Mouse (Mus musculus): ENCODE results near the gene Olfr1042.
"Not testable (repeated sequence)": the region's sequence is repeated elsewhere in the genome, so short reads cannot be mapped to it uniquely, and the experiment has no call there.

Gene Olfr1042

DNA sequence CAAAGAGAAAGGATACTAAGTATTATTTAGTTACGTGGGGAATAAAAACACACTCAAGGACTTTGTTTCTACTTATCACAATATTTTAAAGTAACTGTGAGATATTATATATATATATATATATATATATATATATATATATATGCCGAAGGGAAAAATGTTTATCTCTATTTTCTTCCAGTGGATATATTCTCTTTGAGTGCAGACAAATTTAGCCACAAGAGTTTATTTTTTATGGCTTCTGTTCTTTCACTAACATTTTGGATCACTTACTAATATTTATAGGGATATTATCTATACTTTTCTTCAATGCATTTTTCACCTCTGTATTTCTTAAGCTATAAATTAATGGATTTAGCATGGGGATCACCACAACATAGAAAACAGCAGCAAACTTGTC is at the start of gene Olfr1042:
Gene Olfr1042, minus strand, starts transcription at position 101 of the 400 bp plus-strand sequence.
- DNase-seq (ENCODE audit: low spot score), result no peak

DNA sequence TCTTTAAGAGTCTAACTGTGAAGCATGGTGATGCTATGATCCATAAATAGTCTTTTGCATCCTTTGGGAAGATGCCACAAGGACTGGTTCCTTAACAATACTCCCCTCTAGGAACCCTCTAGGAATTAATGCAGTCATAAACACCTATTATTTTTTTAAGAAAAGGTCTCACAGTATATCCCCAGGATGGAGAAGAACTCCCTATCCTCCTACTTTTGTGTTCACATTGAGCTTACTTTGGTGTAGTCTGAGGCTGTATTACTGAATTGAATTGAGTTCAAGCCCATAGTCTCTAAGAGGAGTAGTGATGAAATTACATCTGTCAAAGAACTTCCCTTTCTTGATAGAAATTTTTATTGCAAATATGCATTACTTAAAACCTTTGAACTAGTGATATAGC is 41.3 kb upstream of the Olfr1042 start, which contains the start of gene Olfr1045:
Gene Olfr1045, minus strand, starts transcription at position 101 of the 400 bp plus-strand sequence.
- DNase-seq (ENCODE audit: low spot score), result no peak

DNA sequence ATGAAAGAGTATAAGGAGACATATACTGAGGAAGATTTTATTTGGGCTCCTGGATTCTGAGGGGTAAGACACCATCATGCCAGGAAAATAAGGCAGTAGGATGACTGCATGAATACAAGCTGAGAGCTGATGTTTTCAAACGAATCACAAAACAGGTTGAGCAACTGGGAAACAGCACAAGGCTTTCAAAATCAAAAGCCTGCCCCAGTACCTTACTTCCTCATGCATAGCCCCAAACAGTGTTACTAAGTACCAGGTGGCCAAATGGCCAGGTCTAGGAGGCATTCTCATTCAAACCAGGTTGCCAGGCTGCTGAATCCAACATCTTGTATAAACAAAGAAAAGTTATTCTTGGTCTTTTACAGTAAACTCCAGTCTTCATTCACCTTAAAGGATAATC is 34.2 kb upstream of the Olfr1042 start:
- no peak for DNase-seq (ENCODE audit: low spot score)

DNA sequence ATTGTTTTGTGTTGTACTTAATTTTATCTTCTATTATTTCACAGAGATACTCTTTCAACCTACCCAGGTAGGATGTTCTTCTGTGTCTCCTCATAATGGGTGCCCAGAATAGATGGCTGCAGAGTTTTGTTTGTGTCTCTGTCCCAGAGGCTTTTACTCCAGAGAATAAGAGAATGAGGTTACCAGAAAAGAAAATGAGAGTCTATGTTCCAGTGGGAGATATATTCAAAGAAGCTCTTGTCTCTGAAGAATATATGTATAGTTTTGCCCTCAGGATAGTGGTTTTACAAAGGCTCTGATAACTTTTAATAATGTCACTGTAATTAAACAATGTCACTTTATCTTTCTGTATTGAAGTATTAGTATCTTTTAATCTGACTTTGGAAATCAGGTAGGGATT is 23.9 kb upstream of the Olfr1042 start, which contains the start of gene Olfr52:
Gene Olfr52, minus strand, starts transcription at position 101 of the 400 bp plus-strand sequence.
- no peak for DNase-seq (ENCODE audit: low spot score)

DNA sequence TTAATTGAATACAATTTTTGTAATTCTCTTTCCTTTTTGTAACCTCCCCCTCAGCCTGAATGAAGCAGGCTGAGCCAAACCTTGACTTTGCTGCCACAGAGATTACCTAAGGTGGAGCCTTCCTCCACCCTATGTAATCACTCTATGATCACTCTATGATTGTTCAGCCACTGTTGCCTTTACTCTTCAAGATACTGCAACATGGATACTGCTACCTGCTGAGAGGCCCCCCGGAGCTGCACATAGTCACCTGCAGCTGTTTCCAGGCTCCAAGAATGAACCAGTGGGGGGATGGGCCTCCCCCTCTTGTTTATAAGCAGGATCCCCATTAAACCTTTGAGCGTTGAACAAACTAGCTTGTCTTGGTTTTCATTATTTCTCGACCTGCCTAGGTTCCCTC is 18.3 kb upstream of the Olfr1042 start:
- no peak for DNase-seq (ENCODE audit: low spot score)

DNA sequence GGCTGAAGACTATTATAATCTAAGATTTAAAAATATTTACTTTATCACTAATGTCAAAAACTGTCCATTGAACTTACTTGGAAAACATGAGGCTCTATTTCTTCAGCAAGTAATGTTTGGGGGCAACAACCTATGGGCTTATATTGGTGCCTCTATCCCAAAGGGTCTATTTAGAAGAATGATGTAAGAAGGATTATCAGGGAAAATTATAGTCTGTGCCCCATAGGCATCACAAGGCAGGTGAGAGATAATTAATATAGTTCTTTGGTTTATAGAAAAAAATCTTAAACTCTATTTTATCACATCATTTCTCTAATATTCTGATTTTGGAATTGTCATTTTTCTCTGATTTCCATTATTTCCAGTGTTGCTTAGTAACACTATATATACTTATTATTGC is 16.1 kb upstream of the Olfr1042 start, which contains the start of gene Olfr1044:
Gene Olfr1044, minus strand, starts transcription at position 101 of the 400 bp plus-strand sequence.
- DNase-seq (ENCODE audit: low spot score), result no peak

DNA sequence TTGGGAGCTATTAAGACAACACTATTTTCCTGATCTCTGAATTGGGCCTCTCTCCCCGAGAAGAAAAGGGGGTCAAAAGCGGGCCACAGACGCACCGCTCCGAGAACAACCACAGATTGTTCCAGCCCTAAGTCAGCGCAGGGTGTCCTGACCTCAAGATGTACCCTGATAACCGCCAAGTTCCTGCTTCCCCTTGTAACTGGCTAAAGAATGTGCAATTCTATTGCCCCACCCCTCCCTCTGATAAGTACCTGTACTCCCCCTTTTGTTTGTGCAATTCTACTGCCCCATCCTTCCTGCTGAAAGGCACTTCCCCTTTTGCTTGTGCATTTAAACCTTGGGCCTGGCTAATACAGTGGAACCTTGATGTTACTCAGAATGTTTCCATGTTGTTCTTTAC is 13.8 kb upstream of the Olfr1042 start:
- DNase-seq (ENCODE audit: low spot score), result not testable (repeated sequence)

DNA sequence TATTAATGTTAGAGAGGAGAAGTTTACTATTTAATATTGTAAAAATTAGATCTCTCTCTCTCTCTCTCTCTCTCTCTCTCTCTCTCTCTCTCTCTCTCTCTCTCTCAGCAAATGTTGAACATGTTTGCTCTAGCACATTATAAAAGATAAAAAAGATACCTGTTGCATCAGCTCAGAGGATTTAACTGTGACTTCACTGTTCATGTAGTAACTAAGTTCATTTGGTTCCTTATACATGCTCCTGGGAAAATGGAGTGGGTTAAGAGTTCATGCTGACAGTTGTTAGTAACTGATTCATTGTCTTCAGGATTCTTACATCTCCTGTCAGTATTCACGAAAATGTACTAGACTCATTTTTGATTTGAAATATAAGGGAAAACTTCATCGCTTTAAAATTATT is 5.8 kb upstream of the Olfr1042 start, which contains the start of gene Olfr1043:
Gene Olfr1043, minus strand, starts transcription at position 101 of the 400 bp plus-strand sequence.
- DNase-seq (ENCODE audit: low spot score), result no peak

DNA sequence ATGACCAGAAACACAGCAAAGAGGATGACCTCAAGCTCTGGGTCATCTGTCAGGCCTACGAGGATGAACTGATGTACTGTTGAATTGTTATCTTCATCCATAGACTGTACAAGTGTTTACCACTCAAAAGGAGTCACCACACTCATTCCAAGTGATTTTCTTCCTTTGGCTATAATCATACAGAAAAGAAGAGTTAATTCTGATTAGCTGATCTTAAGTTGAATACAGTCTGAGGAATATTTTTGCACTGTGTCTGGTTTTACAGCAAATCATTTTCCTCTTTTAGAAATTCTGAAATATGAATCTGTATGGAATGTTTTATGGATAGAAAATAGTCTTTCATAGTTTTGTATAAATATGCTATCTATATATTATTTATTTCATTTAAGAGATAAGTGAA is 15.0 kb downstream of the Olfr1042 start, which contains the start of gene Olfr1040:
Gene Olfr1040, minus strand, starts transcription at position 101 of the 400 bp plus-strand sequence.
- DNase-seq (ENCODE audit: low spot score), result no peak

DNA sequence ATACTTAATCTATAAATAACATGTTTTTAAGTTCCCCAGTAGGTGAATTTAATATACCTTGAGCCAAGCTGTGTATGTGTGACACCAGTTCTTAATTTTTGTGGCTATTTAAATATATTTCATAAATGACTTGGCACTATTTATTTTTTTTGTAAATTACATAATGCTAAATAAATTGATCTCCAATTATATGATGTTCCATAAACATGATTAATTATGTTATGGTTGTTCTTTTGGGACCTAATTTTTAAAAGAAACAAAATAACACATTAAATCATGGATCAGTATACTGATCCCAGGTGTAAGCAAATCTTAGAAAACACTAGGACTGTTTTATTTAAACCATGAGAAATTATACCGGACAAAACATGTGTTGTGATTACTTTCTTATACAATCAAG is 25.8 kb downstream of the Olfr1042 start, which contains the start of gene Olfr1039:
Gene Olfr1039, minus strand, starts transcription at position 101 of the 400 bp plus-strand sequence.
- DNase-seq (ENCODE audit: low spot score), result no peak

Measured in urinary bladder, postnatal 14 days (tissue).